Mouse (Mus musculus) embryonic fibroblast, embryonic 13.5 days (primary cell): ENCODE measurements around the gene Hnrnph1.

Experiments
- CTCF ChIP-seq: IDR thresholded peaks from 2 replicates; pipeline ENCODE4 v1.5.1; 2011; ENCODE audit warnings: mild to moderate bottlenecking, control low read depth, low read length, moderate library complexity, borderline replicate concordance; ENCODE audit not compliant: insufficient read depth
- POLR2A ChIP-seq: IDR thresholded peaks from 2 replicates; pipeline ENCODE4 v1.6.1; 2011; ENCODE audit warnings: low read depth, mild to moderate bottlenecking, control low read depth, low read length, moderate library complexity

GRCm38 (mm10) chr11:50431134-50432068 lies 54.6 kb downstream of the Hnrnph1 start:
- TF ChIP-seq POLR2A: no peak; the same call in none of the 2 replicates
- TF ChIP-seq CTCF: no peak
